Mouse (Mus musculus) yolk sac, embryonic 10.5 days (tissue): ENCODE results near the gene A930004D18Rik.

Source experiments
- DNase-seq: peaks from one replicate; pipeline ENCODE4 v3.0.0-alpha.2; 2017; ENCODE audit warnings: low spot score

A930004D18Rik gene

DNA sequence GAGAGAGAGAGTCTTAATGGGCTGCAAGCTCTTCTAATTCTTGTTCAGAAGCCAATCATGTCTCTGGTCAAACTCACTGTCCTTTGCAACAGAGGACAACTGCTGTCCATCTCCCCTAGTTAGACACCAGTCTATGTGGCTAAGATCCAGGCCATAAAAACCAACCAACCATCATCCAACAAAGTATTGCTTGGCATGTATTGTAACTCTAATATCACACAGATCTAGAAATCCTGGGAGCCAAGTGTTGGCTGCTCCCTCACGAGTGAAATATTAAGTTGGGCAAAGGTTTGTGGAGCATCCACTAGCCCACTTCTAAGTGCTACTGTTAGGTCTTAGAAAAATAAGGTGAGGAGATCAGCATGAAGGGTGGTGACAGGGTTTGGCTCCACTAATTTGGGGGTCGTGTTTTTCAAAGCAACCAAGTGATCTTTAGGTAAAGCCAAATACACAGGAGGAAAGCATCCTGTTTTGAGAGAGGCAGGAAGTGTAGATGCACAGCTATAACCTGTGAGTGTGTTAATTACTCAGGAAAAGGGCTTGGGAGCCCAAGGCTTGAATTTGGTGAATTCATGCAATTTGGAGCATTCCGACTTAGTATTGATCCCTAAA is 710 bp upstream of the A930004D18Rik start:
- no peak for DNase-seq

GRCm38 (mm10) chr2:18034371-18035250 is 2.9 kb downstream of the A930004D18Rik start:
- DNase-seq = no peak

DNA sequence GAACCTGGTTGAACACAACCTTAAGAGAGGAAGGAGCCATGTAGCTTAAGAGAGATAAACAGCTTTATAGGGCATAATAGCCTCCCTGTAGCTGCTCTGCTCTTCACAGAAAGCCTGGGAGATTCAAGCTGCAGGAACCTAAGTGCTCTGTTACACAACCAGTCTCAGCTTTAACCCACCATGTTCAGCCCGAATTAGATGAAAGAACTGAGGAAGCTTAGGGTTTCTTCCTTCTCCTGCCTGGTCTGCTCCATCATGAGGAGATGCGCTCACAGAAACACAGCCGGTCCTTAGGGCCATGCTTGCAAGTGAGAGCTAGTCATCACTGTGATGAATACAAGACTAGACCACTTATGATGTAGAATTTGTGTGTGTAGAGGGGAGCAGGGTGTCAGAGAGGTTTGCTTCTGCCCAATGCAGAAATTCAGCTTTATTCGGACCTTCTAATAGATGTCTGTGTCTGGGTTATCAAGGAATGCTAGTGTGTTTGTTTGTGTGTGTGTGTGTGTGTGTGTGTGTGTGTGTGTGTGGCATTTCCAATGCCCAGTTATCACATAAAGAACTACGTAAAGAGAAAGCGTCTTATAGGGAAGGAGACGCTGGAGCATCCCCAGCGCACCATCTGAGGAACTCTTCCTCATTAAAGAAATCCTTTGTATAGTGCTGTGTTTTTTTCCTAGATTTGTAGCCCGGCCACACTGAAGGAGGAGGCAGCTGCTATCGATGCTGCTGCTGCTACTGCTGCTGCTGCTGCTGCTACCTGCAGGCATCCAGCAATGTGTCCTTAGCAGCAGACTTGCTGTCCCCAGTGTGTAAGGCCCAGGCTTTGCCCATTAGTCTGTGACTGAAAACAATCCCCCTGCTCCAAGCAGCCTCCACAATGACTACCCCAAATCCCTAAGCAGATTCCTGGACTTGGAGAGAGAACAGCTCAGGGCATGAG is 4.1 kb downstream of the A930004D18Rik start:
- DNase-seq = no peak

- DNase-seq = no peak
These were observed 5.0 kb downstream of the A930004D18Rik start for GRCm38 (mm10) chr2:18032538-18032895.

DNA sequence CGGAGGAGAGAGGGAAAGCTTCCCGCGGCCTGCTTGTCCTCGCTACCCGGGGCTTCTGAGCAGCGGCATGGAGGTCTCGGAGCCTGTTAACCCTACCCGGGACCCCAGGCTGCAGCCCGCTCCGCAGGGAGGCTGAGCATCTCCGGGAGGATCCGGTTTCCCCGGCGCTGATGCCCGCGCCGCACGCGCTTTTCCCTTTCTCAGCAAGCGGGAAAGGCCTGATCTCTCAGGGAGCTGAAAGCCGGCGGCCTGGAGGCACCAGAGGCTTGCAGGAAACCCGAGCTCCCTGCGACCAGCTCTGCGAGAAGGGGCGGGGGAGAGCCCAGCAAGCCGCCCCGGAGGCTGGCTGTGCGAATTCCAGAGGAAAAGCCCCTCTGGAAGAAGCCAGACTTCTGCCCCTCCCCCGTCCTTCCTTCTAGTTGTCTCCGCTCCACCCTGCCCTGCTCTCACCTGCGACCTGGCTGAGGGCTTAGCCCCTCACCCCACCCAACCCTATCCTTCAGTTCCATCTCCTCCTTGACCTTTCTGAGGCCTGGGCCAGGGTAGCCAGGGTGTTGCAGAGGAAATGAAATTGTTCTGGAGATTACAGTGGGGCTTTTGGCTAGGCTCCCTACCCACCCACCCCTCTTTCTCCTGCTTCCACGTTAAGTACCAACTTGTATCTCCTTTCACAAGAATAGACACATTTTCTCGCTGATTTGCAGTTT is 5.6 kb downstream of the A930004D18Rik start:
- peak; percentile 81 for DNase-seq

- DNase-seq = peak; percentile 63
These were observed 6.2 kb downstream of the A930004D18Rik start for GRCm38 (mm10) chr2:18031271-18031821.

DNA sequence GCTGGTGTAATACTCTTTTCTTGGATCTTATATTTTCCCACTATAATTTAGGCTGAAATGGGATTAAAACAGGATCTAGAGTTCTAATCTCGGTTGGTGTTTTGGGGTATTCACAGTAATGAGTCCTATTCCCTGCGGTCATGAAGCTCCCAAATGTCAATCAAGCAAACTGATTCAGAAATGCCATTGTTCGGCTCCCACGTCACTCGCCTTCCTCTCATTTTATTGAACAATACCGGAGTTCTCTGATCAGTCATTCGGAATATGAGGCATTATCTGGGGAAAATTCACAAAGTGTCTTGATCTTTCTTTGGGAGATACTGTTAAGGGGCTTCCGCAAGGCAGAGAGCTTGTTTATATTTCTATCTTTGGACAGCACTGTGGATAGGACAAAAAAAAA is 7.0 kb downstream of the A930004D18Rik start:
- no peak for DNase-seq

GRCm38 (mm10) chr2:18029656-18030055 is 7.9 kb downstream of the A930004D18Rik start:
- no peak for DNase-seq

DNA sequence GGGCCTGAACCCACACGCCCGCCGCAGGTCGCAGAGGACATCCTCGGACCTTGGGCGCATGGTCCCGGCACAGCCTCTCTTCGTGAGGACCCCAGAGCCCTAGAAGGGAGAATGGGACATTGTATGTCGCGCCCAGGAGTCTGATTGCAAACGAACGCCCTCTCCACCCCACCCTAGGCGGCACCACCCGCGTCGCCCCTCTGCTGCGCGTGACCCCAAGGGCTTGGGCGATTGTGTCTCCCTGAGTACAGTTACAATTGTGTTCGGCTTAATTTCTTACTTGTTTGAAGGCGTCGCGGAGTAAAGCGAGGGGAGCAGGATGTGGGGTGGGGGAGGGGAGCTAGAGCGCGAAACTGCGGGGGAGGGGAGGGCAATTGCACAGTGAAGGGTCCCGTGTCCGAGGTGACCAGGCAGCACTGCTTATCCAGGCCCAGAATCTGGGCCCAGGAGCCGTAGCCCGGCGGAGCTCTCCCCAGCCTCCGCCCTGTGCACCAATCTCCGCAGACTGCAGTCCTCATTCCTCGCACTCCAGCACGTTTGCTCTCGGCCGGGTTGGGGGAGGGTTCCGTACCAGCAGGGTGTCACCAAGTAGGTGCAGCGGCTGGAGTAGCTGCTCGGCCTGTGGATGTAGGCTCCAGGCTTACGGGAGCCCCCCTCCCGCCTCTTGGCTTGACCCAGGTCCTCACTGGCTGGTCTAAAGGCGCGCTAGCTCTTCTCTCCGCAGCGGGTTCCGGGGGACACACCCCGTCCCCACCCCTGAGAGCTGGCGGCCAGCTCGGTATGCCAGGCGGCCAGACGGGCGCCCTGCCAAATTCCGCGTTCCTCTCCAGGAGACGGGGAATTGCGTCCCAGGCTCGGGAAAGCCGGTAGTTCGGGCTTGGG is 9.2 kb downstream of the A930004D18Rik start:
- peak; percentile 88 for DNase-seq

- peak; percentile 93 for DNase-seq
These were observed 9.9 kb downstream of the A930004D18Rik start for GRCm38 (mm10) chr2:18027448-18028139.

- peak; percentile 59 for DNase-seq
These were observed 11.2 kb downstream of the A930004D18Rik start for GRCm38 (mm10) chr2:18026116-18026947.

GRCm38 (mm10) chr2:18025781-18026115 is 11.8 kb downstream of the A930004D18Rik start:
- no peak for DNase-seq

DNA sequence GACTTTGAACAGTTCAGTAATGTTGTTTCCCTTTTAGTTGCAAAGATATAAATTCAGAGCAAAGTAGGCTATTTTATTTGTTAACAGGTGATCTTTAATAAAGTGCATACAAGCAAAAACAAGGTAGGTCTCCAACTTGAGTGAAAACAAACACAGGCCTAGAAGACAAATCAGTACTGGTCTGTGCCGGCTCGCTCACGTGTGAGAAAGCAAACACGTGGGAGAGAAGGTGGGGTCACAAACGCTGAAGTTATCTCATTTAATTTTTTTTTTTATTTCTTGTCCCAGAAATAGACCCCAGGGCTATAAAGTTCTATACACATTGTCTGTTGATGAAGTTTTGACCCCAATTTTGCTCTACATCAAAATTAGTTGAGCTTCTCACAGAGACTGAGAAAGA is 12.4 kb downstream of the A930004D18Rik start:
- DNase-seq = no peak

- no peak for DNase-seq
These were observed 14.7 kb downstream of the A930004D18Rik start for GRCm38 (mm10) chr2:18022886-18023285.

DNA sequence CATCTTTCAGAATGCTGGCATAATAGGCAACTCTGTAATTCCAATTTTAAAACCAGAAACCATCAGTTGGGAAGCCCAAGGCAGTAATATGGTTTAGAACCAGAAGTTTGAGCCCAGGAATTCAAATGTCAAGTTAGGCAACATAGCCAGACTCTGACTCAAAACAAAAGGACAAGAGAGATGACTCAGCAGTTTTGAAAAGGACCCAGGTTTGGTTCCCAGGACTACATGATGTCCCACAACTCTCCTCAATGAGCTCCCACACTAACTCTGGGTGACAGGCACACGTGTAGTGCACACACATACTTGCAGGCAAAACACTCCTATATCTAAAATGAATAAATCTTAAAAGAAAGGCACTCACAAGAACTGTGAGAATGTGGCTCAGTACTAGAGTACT is 18.4 kb downstream of the A930004D18Rik start:
- DNase-seq = no peak

- DNase-seq = no peak
These were observed 20.2 kb downstream of the A930004D18Rik start for GRCm38 (mm10) chr2:18017321-18017720.

DNA sequence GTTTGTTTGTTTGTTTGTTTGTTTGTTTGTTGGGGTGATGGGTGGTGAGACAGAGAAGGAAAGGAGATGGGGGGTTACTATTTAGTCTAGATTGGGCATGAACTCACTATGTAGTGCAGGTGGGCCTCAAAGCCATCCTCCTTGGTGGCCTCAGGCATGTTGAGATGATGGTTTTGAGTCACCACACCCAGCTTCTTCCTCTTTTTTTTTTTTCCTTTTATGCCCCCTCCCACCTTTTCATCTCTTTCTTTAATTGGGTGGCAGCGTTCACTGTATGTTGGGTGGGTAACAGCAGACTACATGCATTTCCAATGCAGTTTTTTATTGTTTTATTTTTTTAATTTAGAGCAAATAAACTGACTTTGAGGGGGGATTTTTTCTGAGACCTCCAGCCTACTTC is 20.9 kb downstream of the A930004D18Rik start:
- no peak for DNase-seq

- no peak for DNase-seq
These were observed 22.0 kb downstream of the A930004D18Rik start for GRCm38 (mm10) chr2:18015581-18015980.

GRCm38 (mm10) chr2:18012866-18013265 is 24.7 kb downstream of the A930004D18Rik start:
- no peak for DNase-seq
